Mouse (Mus musculus) CH12F3 (cell line): ENCODE measurements around the gene Inpp4a.

ENCODE experiments used
- in situ Hi-C: fragments of 300-500 bp; cut with MboI; formaldehyde crosslinking; loops from 2 replicates; pipeline ENCODE4 v1.14.3; 2020; ENCODE audit warnings: low sequenced_read_pairs

The Inpp4a gene

GRCm38 (mm10) chr1:37355492-37355891, 55.8 kb downstream of the Inpp4a start:
- in situ Hi-C loops, result no loop called here

- in situ Hi-C loops, result no loop called here
These were observed 56.6 kb downstream of the Inpp4a start for GRCm38 (mm10) chr1:37356305-37356704.

GRCm38 (mm10) chr1:37357173-37357572, 57.5 kb downstream of the Inpp4a start:
- in situ Hi-C loops, result no loop called here

- in situ Hi-C loops, result no loop called here
These were observed 59.0 kb downstream of the Inpp4a start for GRCm38 (mm10) chr1:37358621-37359020.

GRCm38 (mm10) chr1:37359395-37360092, 59.9 kb downstream of the Inpp4a start:
- in situ Hi-C loops, result no loop called here

- in situ Hi-C loops, result no loop called here
These were observed 61.1 kb downstream of the Inpp4a start for GRCm38 (mm10) chr1:37360781-37361180.

GRCm38 (mm10) chr1:37362721-37363120, 63.1 kb downstream of the Inpp4a start:
- in situ Hi-C loops, result no loop called here

GRCm38 (mm10) chr1:37368125-37368524, 68.5 kb downstream of the Inpp4a start:
- in situ Hi-C loops, result no loop called here

- in situ Hi-C loops, result no loop called here
These were observed 69.2 kb downstream of the Inpp4a start for GRCm38 (mm10) chr1:37368768-37369385.

- in situ Hi-C loops, result no loop called here
These were observed 76.5 kb downstream of the Inpp4a start for GRCm38 (mm10) chr1:37376177-37376576.

- in situ Hi-C loops, result no loop called here
These were observed 77.1 kb downstream of the Inpp4a start for GRCm38 (mm10) chr1:37376751-37377150.

GRCm38 (mm10) chr1:37378095-37378494, 78.4 kb downstream of the Inpp4a start:
- in situ Hi-C loops, result no loop called here

- in situ Hi-C loops, result no loop called here
These were observed 79.9 kb downstream of the Inpp4a start for GRCm38 (mm10) chr1:37379536-37379935.

- in situ Hi-C loops, result no loop called here
These were observed 81.2 kb downstream of the Inpp4a start for GRCm38 (mm10) chr1:37380913-37381312.

GRCm38 (mm10) chr1:37384304-37384703, 84.6 kb downstream of the Inpp4a start:
- in situ Hi-C loops, result no loop called here

GRCm38 (mm10) chr1:37386448-37386971, 86.8 kb downstream of the Inpp4a start:
- in situ Hi-C loops, result no loop called here

GRCm38 (mm10) chr1:37393174-37393573, 93.5 kb downstream of the Inpp4a start:
- in situ Hi-C loops, result no loop called here

- in situ Hi-C loops, result no loop called here
These were observed 96.8 kb downstream of the Inpp4a start for GRCm38 (mm10) chr1:37396481-37396880.

GRCm38 (mm10) chr1:37398961-37399360, 99.3 kb downstream of the Inpp4a start:
- in situ Hi-C loops, result no loop called here

GRCm38 (mm10) chr1:37399734-37400133, 100.1 kb downstream of the Inpp4a start:
- in situ Hi-C loops, result loop anchor here (5.0 kb wide), 1 partner anchor 132 kb away; no protein-coding TSS in a partner anchor

GRCm38 (mm10) chr1:37401687-37402086, 102.0 kb downstream of the Inpp4a start:
- in situ Hi-C loops, result loop anchor here (5.0 kb wide), 1 partner anchor 134 kb away; no protein-coding TSS in a partner anchor

GRCm38 (mm10) chr1:37405137-37405536, 105.5 kb downstream of the Inpp4a start:
- in situ Hi-C loops, result no loop called here
